Mouse (Mus musculus) lung, adult 2 months (tissue): ENCODE results near the gene Exoc6b. TPM values are rescaled to one million over a fixed set of nuclear protein-coding genes. Genes with fewer than 3 reads are reported as not detected.

ENCODE experiments used
- DNase-seq: peaks from one replicate; pipeline ENCODE4 v3.0.0; 2022
- H3K4me1 ChIP-seq: fragments of 200-500 bp; 2 replicates; pipeline ENCODE4 v1.6.1; 2011; ENCODE audit warnings: low read length; ENCODE audit not compliant: control insufficient read depth, insufficient read depth
- H3K4me3 ChIP-seq: fragments of 200-500 bp; replicated peaks from 2 replicates; pipeline ENCODE3; 2011; ENCODE audit warnings: low read depth, mild to moderate bottlenecking, control low read depth, low read length; ENCODE audit errors: extremely low read depth
- CTCF ChIP-seq: fragments of 200-500 bp; IDR thresholded peaks from 2 replicates; pipeline ENCODE4 v1.5.1; 2011; ENCODE audit warnings: mild to moderate bottlenecking, low read length, control low read depth; ENCODE audit not compliant: insufficient read depth
- POLR2A ChIP-seq: fragments of 200-500 bp; IDR thresholded peaks from 2 replicates; pipeline ENCODE4 v1.6.1; 2011; ENCODE audit warnings: low read depth, mild to moderate bottlenecking, control low read depth, low read length, borderline replicate concordance; ENCODE audit errors: extremely low read depth
- WGBS: fragments of 180-500 bp; shearing (Covaris S2); methylation state at CpG from one replicate; pipeline ENCODE4 v1.1.7; 2018; 5-methylcytosine and 5-hydroxymethylcytosine counted together
- polyA plus RNA-seq: library from polyadenylated mRNA; depleted of rRNA; stranded (reverse); fragments of >200 nt; gene quantifications from 2 replicates; pipeline ENCODE4 v1.2.3, GENCODE M21; 2012

The Exoc6b gene
- polyA plus RNA-seq, 1 experiment = 14.3 TPM

GRCm38 (mm10) chr6:84584783-84585685, 484.3 kb downstream of the Exoc6b start:
- Histone ChIP-seq H3K4me3 (peak overlapping the region; percentile 52), H3K4me1 (peaks cover 22% of the 10 kb centered on the region)
- TF ChIP-seq POLR2A (no peak), CTCF (no peak)
- 2% methylated on average over 66 of the region's 66 CpGs for WGBS
- peak; percentile 19 for DNase-seq

DNA sequence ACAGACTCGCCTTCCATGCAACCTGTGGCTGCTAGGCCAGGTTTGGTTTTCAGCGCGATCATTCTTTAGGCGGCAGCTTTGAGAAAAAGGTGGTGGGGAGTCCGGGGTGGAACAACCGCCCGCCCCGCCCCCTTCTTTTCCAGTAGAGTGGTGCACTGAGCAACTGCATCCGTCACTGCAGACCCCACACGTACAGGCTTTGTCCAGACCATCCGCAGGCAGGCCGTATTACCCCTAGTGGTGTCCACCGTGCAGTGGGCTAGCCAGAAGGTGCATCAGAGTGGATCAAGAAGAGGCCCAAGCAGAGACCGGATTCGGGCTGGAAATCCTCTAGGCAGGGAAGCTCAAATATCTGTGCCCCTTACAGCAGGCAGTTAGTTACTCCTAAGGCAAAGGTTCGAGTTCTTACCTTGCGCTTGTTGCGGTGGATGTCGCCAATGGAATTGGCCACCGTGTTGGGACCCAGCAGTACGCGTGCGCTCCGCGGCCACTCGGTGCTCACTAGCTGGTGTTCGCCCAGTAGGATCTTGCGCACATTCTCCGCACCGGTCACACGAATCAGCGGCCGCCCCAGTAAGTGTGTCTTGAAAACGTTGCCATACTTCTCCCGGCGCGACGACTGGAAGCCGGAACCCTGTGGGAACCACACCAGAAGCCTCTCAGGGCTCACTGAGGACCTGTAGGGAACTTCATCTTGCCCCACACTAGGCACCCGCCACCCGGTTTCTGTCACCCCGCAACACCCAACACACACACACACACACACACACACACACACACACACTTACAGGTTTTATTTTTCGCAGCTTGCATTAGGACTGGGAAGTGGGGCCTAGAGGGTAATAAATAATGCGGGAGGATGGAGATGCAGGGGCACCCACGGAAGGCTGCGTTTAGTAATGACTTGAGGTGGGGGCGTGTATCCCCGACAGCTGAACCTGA, 485.2 kb downstream of the Exoc6b start:
- peaks cover 14% of the 10 kb centered on the region for H3K4me1 ChIP-seq
- WGBS = 15% methylated on average over 48 of the region's 48 CpGs
- no peak for TF ChIP-seq POLR2A
- peak overlapping the region; percentile 22 for H3K4me3 ChIP-seq
- peak; percentile 20 for DNase-seq

- peak overlapping the region; percentile 22 for H3K4me3 ChIP-seq
- TF ChIP-seq POLR2A = no peak
- no peak for TF ChIP-seq CTCF
- DNase-seq = peak; percentile 57
- WGBS = 1% methylated on average over 26 of the region's 26 CpGs
- peaks cover 14% of the 10 kb centered on the region for H3K4me1 ChIP-seq
These were observed 485.9 kb downstream of the Exoc6b start for GRCm38 (mm10) chr6:84583371-84583770.

- TF ChIP-seq CTCF (no peak), POLR2A (no peak)
- peaks cover 14% of the 10 kb centered on the region for H3K4me1 ChIP-seq
- no peak for DNase-seq
- WGBS = 62% methylated on average over 5 of the region's 5 CpGs
- H3K4me3 ChIP-seq = no peak overlapping the region
These were observed 486.5 kb downstream of the Exoc6b start for GRCm38 (mm10) chr6:84582826-84583225.

- DNase-seq = no peak
- WGBS = 70% methylated on average over 9 of the region's 9 CpGs
- Histone ChIP-seq H3K4me1 (peaks cover 14% of the 10 kb centered on the region), H3K4me3 (no peak overlapping the region)
- TF ChIP-seq POLR2A (no peak), CTCF (no peak)
These were observed 487.4 kb downstream of the Exoc6b start for GRCm38 (mm10) chr6:84581833-84582445.

- DNase-seq = no peak
- WGBS = 76% methylated on average over 6 of the region's 6 CpGs
- TF ChIP-seq CTCF = no peak
- Histone ChIP-seq H3K4me1 (peaks cover 14% of the 10 kb centered on the region), H3K4me3 (no peak overlapping the region)
These were observed 488.1 kb downstream of the Exoc6b start for GRCm38 (mm10) chr6:84580979-84581832.

- Histone ChIP-seq H3K4me1 (peaks cover 14% of the 10 kb centered on the region), H3K4me3 (no peak overlapping the region)
- no peak for DNase-seq
- TF ChIP-seq CTCF (no peak), POLR2A (no peak)
- WGBS = 72% methylated on average over 8 of the region's 8 CpGs
These were observed 489.8 kb downstream of the Exoc6b start for GRCm38 (mm10) chr6:84579508-84579907.

DNA sequence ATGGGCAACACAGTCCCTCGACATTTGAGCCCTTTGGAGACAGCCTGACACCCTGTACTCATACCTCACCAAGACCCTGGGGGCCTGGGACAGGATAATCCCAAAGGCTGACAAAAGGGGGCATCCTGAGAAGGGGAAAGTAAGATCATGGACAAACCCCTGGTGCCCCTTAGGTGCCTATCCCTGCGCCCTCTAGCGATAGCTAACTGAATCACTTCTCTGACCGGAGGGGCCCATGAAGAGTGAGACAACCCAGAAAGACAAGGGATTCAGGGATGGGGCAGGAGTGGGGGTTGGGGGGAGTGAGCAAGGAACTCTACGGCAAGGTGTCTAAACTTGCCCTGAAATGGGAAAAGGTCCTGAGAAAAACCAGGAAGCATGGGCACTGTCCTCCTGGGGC, 490.4 kb downstream of the Exoc6b start:
- Histone ChIP-seq H3K4me3 (no peak overlapping the region), H3K4me1 (peaks cover 11% of the 10 kb centered on the region)
- 27% methylated on average over 5 of the region's 5 CpGs for WGBS
- DNase-seq = peak; percentile 19
- TF ChIP-seq CTCF (peak; percentile 73), POLR2A (no peak)
